Mouse (Mus musculus) left cerebral cortex, adult 2 months (tissue): ENCODE data around the gene Calcoco1. TPM values are rescaled to one million over a fixed set of nuclear protein-coding genes. Genes with fewer than 3 reads are reported as not detected.
"Not testable (repeated sequence)": the region's sequence is repeated elsewhere in the genome, so short reads cannot be mapped to it uniquely, and the experiment has no call there.

Source experiments
- DNase-seq, 2 experiments: peaks; one replicate each; pipeline ENCODE4 v3.0.0; 2021 to 2022; ENCODE audit warnings: low spot score in 2 of 2, mixed read lengths in 1 of 2; ENCODE audit errors: extremely low spot score in 1 of 2
- H3K27ac ChIP-seq: fragments of 200-600 bp; 2 replicates; pipeline ENCODE4 v1.8.1; 2022
- H3K4me3 ChIP-seq: fragments of 200-600 bp; 2 replicates; pipeline ENCODE4 v1.8.1; 2022
- CTCF ChIP-seq: fragments of 200-600 bp; IDR thresholded peaks from 2 replicates; pipeline ENCODE4 v1.8.1; 2022; ENCODE audit warnings: antibody characterized with exemption, mild to moderate bottlenecking, moderate library complexity
- intact Hi-C: fragments of 180-260 bp; cut with DNase I; formaldehyde crosslinking; loops from one replicate; pipeline ENCODE4 v1.15.1; 2025
- microRNA-seq, 2 experiments: library from miRNA; unstranded; fragments of <30 nt; microRNA quantifications; one replicate each; pipeline ENCODE4 v1.2.0; 2021
- total RNA-seq, 2 experiments: library from RNA; stranded (reverse); gene quantifications; 2 replicates each; pipeline ENCODE4 v1.2.3; 2021

Gene Calcoco1
- total RNA-seq, 2 experiments from 2014 or later, result 79.8 to 85.7 TPM

DNA sequence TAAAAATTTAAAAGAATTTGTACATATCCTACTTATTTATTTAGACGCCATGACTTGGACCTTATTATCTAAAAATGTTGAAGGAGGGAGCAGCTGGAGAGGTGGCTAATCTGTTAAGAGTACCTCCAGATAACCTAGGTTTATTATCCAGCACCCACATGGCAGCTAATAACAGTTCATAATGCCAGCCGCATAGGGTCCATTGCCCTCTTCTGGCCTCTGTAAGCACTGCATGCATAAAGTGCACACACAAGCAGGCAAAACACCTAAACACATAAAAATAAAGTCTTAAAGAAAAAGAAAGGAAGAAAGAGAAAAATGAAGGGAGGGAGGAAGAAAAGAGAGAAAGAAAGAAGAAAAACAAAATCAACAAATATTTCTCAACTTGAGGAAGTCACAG lies 45.6 kb downstream of the Calcoco1 start:
- intact Hi-C loops, result loop anchor here (10.0 kb wide), 1 partner anchor 602 kb away; the partner anchor contains the start of gene Eif4b
- peak; percentile 12 for TF ChIP-seq CTCF
- no peak for DNase-seq
- no peak overlapping the region for H3K27ac ChIP-seq
- H3K4me3 ChIP-seq, result no peak overlapping the region

GRCm38 (mm10) chr15:102673548-102673947 lies 48.4 kb downstream of the Calcoco1 start:
- Histone ChIP-seq H3K27ac (peak overlapping the region; percentile 98), H3K4me3 (peak overlapping the region; percentile 28)
- no peak for TF ChIP-seq CTCF
- no peak for DNase-seq
- intact Hi-C loops, result loop anchor here (10.0 kb wide), 1 partner anchor 599 kb away; the partner anchor contains the start of gene Eif4b

GRCm38 (mm10) chr15:102672215-102673071 lies 49.5 kb downstream of the Calcoco1 start, which contains the start of gene Atp5g2:
TSS of gene Atp5g2 (minus strand) at chr15:102672352.
- Histone ChIP-seq H3K4me3 (peak within 1 kb of the TSS; percentile 59), H3K27ac (peak within 1 kb of the TSS; percentile 98)
- TF ChIP-seq CTCF, result no peak
- DNase-seq, result peak in 1 of 2 experiments; percentile 32
- intact Hi-C loops, result loop anchor here (10.0 kb wide), 1 partner anchor 598 kb away; the partner anchor contains the start of gene Eif4b

GRCm38 (mm10) chr15:102671721-102672214 lies 50.2 kb downstream of the Calcoco1 start:
- intact Hi-C loops, result loop anchor here (2.0 to 10.0 kb wide), 5 partner anchors 47 to 597 kb away; partner anchors contain the start of genes Atf7, Eif4b, Gm28047 and Tarbp2
- peak; percentile 71 to 77 for DNase-seq
- TF ChIP-seq CTCF, result no peak
- peak overlapping the region; percentile 98 for H3K27ac ChIP-seq
- H3K4me3 ChIP-seq, result peak overlapping the region; percentile 59

DNA sequence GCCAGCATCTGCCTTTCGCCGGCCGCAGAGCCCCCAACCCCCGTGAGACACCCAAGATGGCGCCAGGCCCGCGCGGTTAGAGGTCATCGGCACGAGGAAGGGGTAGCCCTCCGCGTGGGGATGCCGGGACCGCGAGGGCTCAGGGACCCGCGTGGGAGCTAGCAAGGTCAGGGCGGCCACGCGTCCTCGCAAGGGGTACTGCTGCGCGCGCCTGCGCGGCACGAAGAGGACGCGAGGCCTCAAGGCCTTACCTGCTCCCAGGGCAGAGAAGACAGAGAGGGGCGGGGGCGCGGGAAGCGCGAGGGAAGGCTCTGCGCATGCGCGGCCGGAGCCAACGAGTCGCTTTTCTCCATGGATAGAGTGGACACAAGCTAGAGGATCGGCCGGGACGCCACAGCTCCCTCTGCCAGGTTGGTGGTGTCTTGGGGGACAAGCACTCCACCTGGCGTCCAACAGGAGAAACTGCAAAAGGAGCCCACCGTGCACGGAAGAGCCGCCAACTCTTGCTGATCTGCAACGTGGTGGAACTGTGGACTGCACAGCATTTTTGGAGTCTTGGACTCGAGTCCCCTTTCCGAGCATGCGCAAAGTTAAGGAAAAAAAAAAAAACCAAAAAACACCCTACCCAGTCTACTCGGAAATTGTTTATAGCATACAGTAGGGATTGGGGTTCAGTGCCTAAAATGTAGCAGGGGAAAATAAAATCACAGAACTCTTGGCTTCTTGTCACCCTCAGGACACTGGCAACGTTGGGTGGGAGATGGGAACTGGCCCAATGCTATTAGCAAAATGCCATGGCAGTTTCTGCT lies 51.0 kb downstream of the Calcoco1 start:
- intact Hi-C loops, result loop anchor here (2.0 to 10.0 kb wide), 5 partner anchors 46 to 596 kb away; partner anchors contain the start of genes Atf7, Eif4b, Gm28047 and Tarbp2
- H3K27ac ChIP-seq, result peak overlapping the region; percentile 98
- peak overlapping the region; percentile 94 for H3K4me3 ChIP-seq
- TF ChIP-seq CTCF, result peak; percentile 98
- peak; percentile 96 to 98 for DNase-seq

DNA sequence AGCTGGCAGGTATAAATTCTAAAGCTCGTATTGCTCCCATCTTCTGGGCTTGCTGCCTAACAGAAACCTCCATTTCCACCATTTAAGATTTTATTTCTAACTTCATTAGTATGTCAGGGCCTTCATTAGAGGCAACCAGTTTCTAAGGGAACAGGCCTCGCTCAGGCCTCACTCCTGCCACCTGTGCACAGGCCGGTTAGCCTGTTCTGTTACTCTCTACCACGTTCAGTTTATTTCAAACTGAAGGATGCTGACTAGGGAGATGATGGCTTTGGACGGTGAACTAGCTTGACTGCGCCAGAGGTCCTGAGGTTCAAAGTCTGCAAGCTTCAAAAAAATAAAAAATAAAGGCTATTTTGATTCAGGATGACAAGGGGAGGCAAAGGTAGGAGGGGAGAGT lies 51.7 kb downstream of the Calcoco1 start:
- DNase-seq, result no peak
- H3K4me3 ChIP-seq, result peak overlapping the region; percentile 94
- H3K27ac ChIP-seq, result peak overlapping the region; percentile 97
- intact Hi-C loops, result loop anchor here (2.0 to 10.0 kb wide), 5 partner anchors 45 to 595 kb away; partner anchors contain the start of genes Atf7, Eif4b, Gm28047 and Tarbp2
- no peak for TF ChIP-seq CTCF

DNA sequence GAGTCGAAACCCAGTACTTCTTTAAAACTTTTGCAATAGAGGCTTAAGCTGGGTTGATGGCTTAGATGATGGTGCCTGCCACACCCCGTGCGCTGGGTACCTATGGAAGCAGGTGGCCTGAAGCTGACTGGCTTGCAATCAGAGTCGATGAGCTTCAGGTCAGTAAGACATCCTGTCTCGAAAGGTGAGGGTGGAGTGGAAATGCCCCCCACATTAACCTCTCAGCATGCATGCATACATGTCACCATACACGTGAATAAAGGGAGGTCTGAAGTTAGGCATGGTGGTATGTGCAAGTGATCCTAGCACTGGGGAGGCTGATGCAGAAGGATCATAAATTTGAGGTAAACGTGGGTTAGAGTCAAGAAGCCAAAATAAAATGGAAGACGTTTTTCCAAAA lies 52.4 kb downstream of the Calcoco1 start:
- intact Hi-C loops, result no loop called here
- DNase-seq, result no peak
- H3K27ac ChIP-seq, result no peak overlapping the region
- TF ChIP-seq CTCF, result no peak
- peak overlapping the region; percentile 94 for H3K4me3 ChIP-seq

GRCm38 (mm10) chr15:102665494-102665893 lies 56.5 kb downstream of the Calcoco1 start:
- DNase-seq, result peak; percentile 54 to 56
- intact Hi-C loops, result no loop called here
- H3K4me3 ChIP-seq, result no peak overlapping the region
- H3K27ac ChIP-seq, result no peak overlapping the region
- TF ChIP-seq CTCF, result peak; percentile 73

DNA sequence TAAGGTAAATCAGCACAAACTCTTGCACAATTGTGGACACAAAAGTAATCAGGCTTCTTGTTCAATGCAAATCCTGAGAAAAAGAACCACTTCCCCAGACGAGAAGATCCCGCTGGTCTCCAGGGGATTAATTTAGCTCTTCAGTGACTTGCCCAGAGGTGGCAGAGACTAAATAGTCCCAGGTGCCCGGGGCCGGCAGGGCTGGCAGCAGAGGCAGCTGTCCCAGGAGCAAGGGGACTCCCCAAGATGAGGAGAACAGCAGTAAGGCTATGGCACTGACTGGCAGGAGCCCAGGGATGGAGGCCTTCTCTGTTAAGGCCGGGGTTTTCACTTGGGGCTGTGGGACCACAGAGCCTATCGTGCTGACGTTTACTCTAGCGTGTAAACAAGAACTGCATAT lies 58.2 kb downstream of the Calcoco1 start:
- no peak overlapping the region for H3K27ac ChIP-seq
- no peak overlapping the region for H3K4me3 ChIP-seq
- intact Hi-C loops, result no loop called here
- TF ChIP-seq CTCF, result no peak
- DNase-seq, result no peak

DNA sequence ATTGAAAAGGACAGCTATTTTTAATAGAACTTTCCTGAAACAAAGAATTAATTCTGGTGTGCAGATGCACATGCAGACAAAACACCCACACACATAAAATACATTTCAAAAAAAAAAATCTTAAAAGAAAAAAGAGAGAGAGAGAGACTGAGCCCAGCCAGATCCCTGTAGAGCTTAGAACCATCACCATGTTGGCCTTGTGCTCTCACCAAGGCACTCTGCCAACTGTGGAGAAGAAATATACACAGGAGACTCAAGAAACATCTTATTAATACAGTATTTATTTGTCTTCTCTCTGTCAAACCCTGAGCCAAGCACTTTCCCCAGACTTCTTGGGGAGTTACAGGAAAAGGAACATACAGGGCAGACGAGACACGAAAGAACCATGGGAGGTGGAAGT lies 59.4 kb downstream of the Calcoco1 start:
- H3K4me3 ChIP-seq, H3K27ac ChIP-seq, DNase-seq, intact Hi-C loops: not testable (repeated sequence)

DNA sequence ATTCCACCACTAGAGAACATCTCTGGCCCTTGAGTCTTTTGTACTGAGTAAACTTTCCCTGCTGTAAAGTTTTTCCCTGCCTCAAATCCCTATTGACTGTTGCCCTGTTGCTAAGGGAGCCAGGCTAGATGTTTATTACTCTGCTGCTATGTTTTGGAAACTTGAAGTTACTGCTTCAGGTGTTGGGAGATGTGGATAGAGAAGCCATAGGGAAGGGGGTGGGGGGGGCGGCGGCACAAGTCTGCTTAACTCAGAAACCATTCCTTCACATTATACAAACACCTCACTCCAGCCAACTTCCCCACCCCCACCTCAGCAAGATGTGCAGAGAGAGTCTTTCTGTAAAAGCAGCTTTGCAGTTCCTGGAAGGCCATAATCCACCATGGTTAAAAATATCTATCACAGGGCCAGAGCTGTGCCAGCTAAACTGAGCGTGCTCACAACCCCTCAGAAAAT lies 64.0 kb downstream of the Calcoco1 start:
- intact Hi-C loops, result no loop called here
- DNase-seq, result no peak
- H3K4me3 ChIP-seq, result no peak overlapping the region
- TF ChIP-seq CTCF, result no peak
- H3K27ac ChIP-seq, result peak overlapping the region; percentile 76

Small RNA genes lying within 50 kb of the gene (microRNA-seq; reads per million reads assigned to microRNA genes)
- gene Mir688, result 0 to 0.24 reads per million in 2 experiments

Other genes starting within 250 kb of the Calcoco1 start
- gene Gm10337, start 218.5 kb downstream of the Calcoco1 start, total RNA-seq, result not detected
- gene Map3k12, start 205.1 kb downstream of the Calcoco1 start, total RNA-seq, result 10 to 100 TPM; 96.5 to 96.8 TPM
- 10 to 100 TPM; 32.4 to 36.2 TPM for gene Tarbp2, start 204.0 kb downstream of the Calcoco1 start, total RNA-seq
- gene Npff, start 197.2 kb downstream of the Calcoco1 start, total RNA-seq, result 1 to 10 TPM; 2.4 to 2.6 TPM
- 1 to 10 TPM in 1 of 2 experiments, not detected in 1; 2.1 TPM for gene Gm28047, start 97.1 kb downstream of the Calcoco1 start, total RNA-seq
- 10 to 100 TPM; 35.3 to 39.2 TPM for gene Atf7, start 96.7 kb downstream of the Calcoco1 start, total RNA-seq
- gene Atp5g2, start 49.8 kb downstream of the Calcoco1 start, total RNA-seq, result 10 to 100 TPM; 11.1 to 14.8 TPM
- not detected for gene Hoxc13, start 198.9 kb upstream of the Calcoco1 start, total RNA-seq
- not detected for gene Hoxc12, start 214.6 kb upstream of the Calcoco1 start, total RNA-seq
- not detected for gene Hoxc11, start 232.2 kb upstream of the Calcoco1 start, total RNA-seq
- not detected for gene Hoxc10, start 244.6 kb upstream of the Calcoco1 start, total RNA-seq
- not detected for gene Hoxc5, start 245.3 kb upstream of the Calcoco1 start, total RNA-seq